Mouse (Mus musculus): ENCODE data around the gene Gale. TPM values are rescaled to one million over a fixed set of nuclear protein-coding genes. Genes with fewer than 3 reads are reported as not detected.

Gale gene
- total and polyA plus RNA-seq, 3 experiments = 23.8 to 40.5 (median 32.9) TPM

DNA sequence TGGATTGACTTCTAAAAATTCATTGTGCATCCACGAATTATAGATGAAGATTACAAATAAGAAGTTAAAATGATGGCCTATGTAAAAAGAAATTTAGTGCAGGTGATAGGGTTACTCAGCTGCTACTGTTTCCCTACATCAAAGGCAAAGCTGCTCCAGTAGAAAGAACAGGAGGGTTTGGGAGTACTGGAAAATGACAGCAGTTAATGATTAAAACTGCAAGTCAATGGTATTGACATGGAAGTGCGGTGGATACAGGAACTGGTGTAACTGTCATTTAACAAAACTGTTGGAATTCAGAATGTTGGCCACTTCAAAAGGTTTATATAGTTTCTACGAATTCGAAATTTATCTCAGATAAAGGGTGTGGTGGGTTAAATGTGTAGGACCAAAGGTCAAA is 31.6 kb downstream of the Gale start:
- H3K4me1 ChIP-seq (ENCODE audit: control insufficient read depth in 1 of 2, insufficient read depth in 2 of 2) = no peaks in the 10 kb centered on the region
- DNase-seq (ENCODE audit: extremely low read depth) = no peak

DNA sequence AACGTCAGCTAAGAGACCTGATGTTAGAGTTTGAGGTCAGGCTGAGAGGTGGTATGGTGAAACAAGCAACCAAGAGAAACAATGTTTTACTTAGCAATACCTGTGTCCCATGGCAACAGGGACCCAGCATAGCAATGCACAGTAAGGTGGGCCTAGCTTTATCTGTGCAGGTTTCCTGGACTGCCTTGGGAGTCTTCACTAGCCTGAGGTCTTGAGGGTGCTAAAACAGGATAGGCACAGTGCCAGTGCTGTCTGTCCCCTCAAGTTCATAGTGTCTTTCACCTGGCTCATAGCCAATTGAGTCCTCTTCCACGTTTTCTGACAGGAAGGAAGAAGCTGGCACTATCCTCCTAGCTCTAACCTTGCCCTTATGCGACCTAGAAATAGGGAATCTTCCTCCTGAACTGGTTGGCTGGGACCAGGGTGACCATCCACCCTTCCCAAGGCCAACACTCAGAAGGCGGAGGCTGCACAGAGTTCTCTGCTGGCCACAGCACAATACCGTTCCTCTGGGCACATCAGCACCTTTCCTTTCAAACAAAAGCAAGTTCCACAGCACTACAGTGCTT is 40.7 kb downstream of the Gale start:
- no peak overlapping the region for H3K27ac ChIP-seq (ENCODE audit: insufficient read depth, low read depth)
- H3K4me3 ChIP-seq (replicated peaks in 1 of 3; ENCODE audit: low read depth in 2 of 3, low read length in 2 of 3, poor library complexity in 1 of 3) = no peak overlapping the region
- H3K9ac ChIP-seq (ENCODE audit: insufficient read depth, low read depth) = no peak overlapping the region
- H3K27me3 ChIP-seq (replicated peaks) = no peaks in the 10 kb centered on the region
- no peak overlapping the region for H3K4me2 ChIP-seq (ENCODE audit: insufficient read depth, low read depth, poor library complexity, severe bottlenecking)
- no peaks in the 10 kb centered on the region for H3K9me3 ChIP-seq (replicated peaks; ENCODE audit: low read length)
- no peaks in the 10 kb centered on the region for H3K4me1 ChIP-seq (ENCODE audit: control insufficient read depth in 1 of 2, insufficient read depth in 2 of 2)
- in situ Hi-C loops (cut with MboI; ENCODE audit: low pct_ligation_motif_present, low pct_unique_long_range_greater_than_20kb, low sequenced_read_pairs) = no loop called here
- H3K36me3 ChIP-seq (replicated peaks in 1 of 2; ENCODE audit: control insufficient read depth in 1 of 2, insufficient read depth in 1 of 2, low read length in 1 of 2) = peaks cover 54 to 68% of the 10 kb centered on the region in 2 experiments
- H3K79me2 ChIP-seq (replicated peaks; ENCODE audit: control insufficient read depth, extremely low read depth, insufficient read depth, poor library complexity, severe bottlenecking) = no peaks in the 10 kb centered on the region; the same call in 1 of the 2 replicates
- TF ChIP-seq ELF1 (IDR thresholded peaks at IDR 0.05; ENCODE audit: low read depth, low read length) (no peak), ZKSCAN1 (IDR thresholded peaks at IDR 0.05; ENCODE audit: borderline replicate concordance, low read depth, low read length) (no peak), MXI1 (IDR thresholded peaks at IDR 0.05; ENCODE audit: low read depth, low read length) (no peak)
- dilution Hi-C loops (cut with MboI; ENCODE audit: extremely low pct_ligation_motif_present, extremely low pct_unique_long_range_greater_than_20kb, low sequenced_read_pairs) = no loop called here
- no peak for DNase-seq (ENCODE audit: extremely low read depth)

More for the DNA sequence above, 31.6 kb downstream of the Gale start:
- Histone ChIP-seq H3K4me3 (replicated peaks in 1 of 3; ENCODE audit: low read depth in 2 of 3, low read length in 2 of 3, poor library complexity in 1 of 3) (no peak overlapping the region), H3K27ac (ENCODE audit: insufficient read depth, low read depth) (no peak overlapping the region), H3K27me3 (replicated peaks) (no peaks in the 10 kb centered on the region), H3K4me2 (ENCODE audit: insufficient read depth, low read depth, poor library complexity, severe bottlenecking) (no peak overlapping the region), H3K36me3 (replicated peaks in 1 of 2; ENCODE audit: control insufficient read depth in 1 of 2, insufficient read depth in 1 of 2, low read length in 1 of 2) (no peaks in the 10 kb centered on the region), H3K9me3 (replicated peaks; ENCODE audit: low read length) (peaks cover 15% of the 10 kb centered on the region), H3K9ac (ENCODE audit: insufficient read depth, low read depth) (no peak overlapping the region), H3K79me2 (replicated peaks; ENCODE audit: control insufficient read depth, extremely low read depth, insufficient read depth, poor library complexity, severe bottlenecking) (no peaks in the 10 kb centered on the region)
- TF ChIP-seq NRF1 (IDR thresholded peaks at IDR 0.05; ENCODE audit: low read depth, low read length) = no peak
- no peak for TF ChIP-seq KAT2A (IDR thresholded peaks at IDR 0.05; ENCODE audit: insufficient replicate concordance, low read length)
- in situ Hi-C loops (cut with MboI; ENCODE audit: low pct_ligation_motif_present, low pct_unique_long_range_greater_than_20kb, low sequenced_read_pairs) = no loop called here
- dilution Hi-C loops (cut with MboI; ENCODE audit: extremely low pct_ligation_motif_present, extremely low pct_unique_long_range_greater_than_20kb, low sequenced_read_pairs) = no loop called here

DNA sequence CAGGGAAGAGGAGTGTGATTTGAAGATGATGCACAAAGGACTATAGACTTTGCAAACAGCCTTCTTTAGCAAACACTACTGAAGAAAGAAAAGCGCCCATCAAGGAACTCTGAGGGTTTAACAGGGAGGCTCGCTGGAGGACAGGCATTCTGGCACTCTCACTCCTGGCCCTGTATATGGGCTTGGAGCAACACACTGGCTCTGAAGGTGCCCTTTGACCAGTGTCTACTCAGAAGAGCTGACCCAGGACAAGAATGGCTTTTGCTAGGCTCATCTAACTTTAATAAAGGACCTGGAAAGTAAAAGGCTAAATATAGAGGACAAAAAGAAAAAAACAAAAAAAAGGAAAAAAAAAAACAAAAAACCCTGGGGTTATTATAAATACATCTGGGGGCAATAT is 41.4 kb downstream of the Gale start:
- Histone ChIP-seq H3K9me3 (replicated peaks; ENCODE audit: low read length) (no peaks in the 10 kb centered on the region), H3K4me1 (ENCODE audit: control insufficient read depth in 1 of 2, insufficient read depth in 2 of 2) (no peaks in the 10 kb centered on the region), H3K9ac (ENCODE audit: insufficient read depth, low read depth) (no peak overlapping the region), H3K79me2 (replicated peaks; ENCODE audit: control insufficient read depth, extremely low read depth, insufficient read depth, poor library complexity, severe bottlenecking) (peaks cover 5% of the 10 kb centered on the region; the same call in 1 of the 2 replicates), H3K4me3 (replicated peaks in 1 of 3; ENCODE audit: low read depth in 2 of 3, low read length in 2 of 3, poor library complexity in 1 of 3) (no peak overlapping the region), H3K4me2 (ENCODE audit: insufficient read depth, low read depth, poor library complexity, severe bottlenecking) (no peak overlapping the region), H3K27ac (ENCODE audit: insufficient read depth, low read depth) (no peak overlapping the region), H3K36me3 (replicated peaks in 1 of 2; ENCODE audit: control insufficient read depth in 1 of 2, insufficient read depth in 1 of 2, low read length in 1 of 2) (peaks cover 60 to 75% of the 10 kb centered on the region in 2 experiments), H3K27me3 (replicated peaks) (no peaks in the 10 kb centered on the region)
- TF ChIP-seq POLR2A (IDR thresholded peaks at IDR 0.05; ENCODE audit: low read depth, low read length) (peak; percentile 1; the same call in 1 of the 2 replicates), POLR2AphosphoS2 (IDR thresholded peaks at IDR 0.05; ENCODE audit: low read depth, low read length) (0 out of 2 replicates have a peak, but pooled peaks have one; percentile 27), SIN3A (IDR thresholded peaks at IDR 0.05; ENCODE audit: low read length) (no peak)
- DNase-seq (ENCODE audit: extremely low read depth) = no peak
- in situ Hi-C loops (cut with MboI; ENCODE audit: low pct_ligation_motif_present, low pct_unique_long_range_greater_than_20kb, low sequenced_read_pairs) (no loop called here), dilution Hi-C loops (cut with MboI; ENCODE audit: extremely low pct_ligation_motif_present, extremely low pct_unique_long_range_greater_than_20kb, low sequenced_read_pairs) (no loop called here)

Data from CH12.LX (cell line).